Mouse (Mus musculus) monocyte, adult 59 days (primary cell): ENCODE measurements around the gene Gucy2d. TPM values are rescaled to one million over a fixed set of nuclear protein-coding genes. Genes with fewer than 3 reads are reported as not detected.

Experiments
- total RNA-seq, 2 experiments: library from RNA; stranded (reverse); gene quantifications; one replicate each; pipeline ENCODE4 v1.2.4; 2023

The Gucy2d gene
- total RNA-seq, result not detected

GRCm38 (mm10) chr7:98439956-98440466 lies at the start of gene Gucy2d:
Gene Gucy2d (plus strand): TSS chr7:98440416.

GRCm38 (mm10) chr7:98489131-98489530 lies 48.9 kb downstream of the Gucy2d start, which contains the start of gene Lrrc32:
Gene Lrrc32 (plus strand): TSS chr7:98489283.

Other genes starting within 250 kb of the Gucy2d start
- under 1 TPM; 0.85 to 0.94 TPM for gene B3gnt6, start 240.9 kb upstream of the Gucy2d start, total RNA-seq
- 100 to 1,000 TPM; 154 TPM for gene Acer3, start 119.2 kb upstream of the Gucy2d start, total RNA-seq
- gene Tsku, start 79.1 kb upstream of the Gucy2d start, total RNA-seq, result 1 to 10 TPM; 4.8 to 6.3 TPM
- under 1 TPM; 0.21 to 0.31 TPM for gene Lrrc32, start 48.9 kb downstream of the Gucy2d start, total RNA-seq
- gene Emsy, start 216.4 kb downstream of the Gucy2d start, total RNA-seq, result 10 to 100 TPM; 48.9 to 60.2 TPM